Mouse (Mus musculus): ENCODE measurements around the gene CN725425.

GRCm38 (mm10) chr15:91167850-91168562 is 31.3 kb upstream of the CN725425 start:
- no peak for TF ChIP-seq CTCF (IDR thresholded peaks at IDR 0.05; ENCODE audit: extremely low read depth, insufficient read depth, insufficient read length, insufficient replicate concordance)
- TF ChIP-seq POLR2A (IDR thresholded peaks at IDR 0.05; ENCODE audit: low read depth, low read length) = no peak
